In the genomic region with DNA sequence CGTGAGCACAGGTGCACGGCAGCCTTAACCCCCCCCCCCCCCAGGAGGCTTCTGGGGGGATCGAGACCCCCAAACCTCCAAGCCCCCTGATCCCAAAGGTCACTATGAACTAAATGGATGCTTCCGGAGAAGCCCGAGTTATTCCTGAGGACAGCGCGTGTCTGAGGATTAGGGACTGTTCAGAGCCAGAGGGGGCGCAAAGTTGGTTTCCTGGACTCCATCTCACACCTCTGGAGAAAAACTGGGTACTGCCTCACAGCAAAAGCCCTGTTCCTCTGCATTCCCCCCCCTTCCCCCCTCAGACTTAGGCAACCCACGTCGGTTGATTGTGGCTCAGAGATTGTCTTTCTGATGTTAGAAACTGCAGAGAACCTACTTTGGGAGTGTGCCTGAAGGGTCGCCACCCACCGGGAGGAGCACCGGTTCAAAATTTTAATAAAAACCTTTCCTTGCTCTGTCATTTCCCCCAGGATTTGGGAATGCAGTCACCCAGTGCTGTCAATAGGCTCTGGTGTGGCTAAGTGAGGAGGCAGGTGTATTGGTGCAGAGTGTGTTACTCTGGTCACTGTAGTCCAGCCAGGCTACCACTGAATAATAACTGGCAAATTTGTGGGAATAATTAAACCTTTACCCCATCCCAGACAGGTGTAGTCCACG, we compare ENCODE assay signal across 8 mouse cellular contexts. TPM values are rescaled to one million over a fixed set of nuclear protein-coding genes. Genes with fewer than 3 reads are reported as not detected.
DNase-seq lines count a peak whose midpoint lies in the region; ATAC-seq and TF ChIP-seq lines count a peak whose summit lies in the region.

No protein-coding gene starts in this region.

- no peaks in the 10 kb centered on the region for H3K79me2 ChIP-seq in myocyte (ENCODE audit: control insufficient read depth, insufficient read depth)

- no peaks in the 10 kb centered on the region for H3K9me3 ChIP-seq in lung, embryonic 16.5 days (ENCODE audit: control insufficient read depth, low read length)
- no peaks in the 10 kb centered on the region for H3K9me3 ChIP-seq in intestine, embryonic 15.5 days

- H3K36me3 ChIP-seq in lung, embryonic 16.5 days (ENCODE audit: control insufficient read depth, insufficient read depth, low read length) = no peaks in the 10 kb centered on the region
- H3K36me3 ChIP-seq in intestine, embryonic 15.5 days = no peaks in the 10 kb centered on the region
- no peaks in the 10 kb centered on the region for H3K36me3 ChIP-seq in myocyte (ENCODE audit: control insufficient read depth, insufficient read depth)

- H3K4me3 ChIP-seq in lung, embryonic 16.5 days (ENCODE audit: low read length) = peak overlapping the region; percentile 83
- peak overlapping the region; percentile 80 for H3K4me3 ChIP-seq in intestine, embryonic 15.5 days (replicated peaks)
- peak overlapping the region; percentile 39 for H3K4me3 ChIP-seq in myocyte

- peak overlapping the region; percentile 82 for H3K9ac ChIP-seq in lung, embryonic 16.5 days (ENCODE audit: low read length)
- H3K9ac ChIP-seq in intestine, embryonic 15.5 days = peak overlapping the region; percentile 87

- DNase-seq in CD4-positive, CD25-positive, alpha-beta regulatory T cell, adult 2 months (ENCODE audit: low read depth, low spot score) = peak; percentile 66
- no peak for DNase-seq in lung, adult 18-20 months
- DNase-seq in left cerebral cortex, postnatal 25 days (ENCODE audit: low spot score in 2 of 2) = no peak
- no peak for DNase-seq in right cerebral cortex, adult 18-20 months

- no peak for ATAC-seq in CD4-positive, CD25-positive, alpha-beta regulatory T cell, adult 4 months
- ATAC-seq in lung, embryonic 16.5 days (ENCODE audit: low read depth) = peak; percentile 24; the same call in 1 of the 2 replicates
- ATAC-seq in intestine, embryonic 15.5 days = peak; percentile 10

- H3K4me2 ChIP-seq in lung, embryonic 16.5 days (ENCODE audit: low read depth, low read length) = peak overlapping the region; percentile 99
- peak overlapping the region; percentile 93 for H3K4me2 ChIP-seq in intestine, embryonic 15.5 days (replicated peaks)
- peak overlapping the region; percentile 85 for H3K4me2 ChIP-seq in myocyte (ENCODE audit: low read depth)

- intact Hi-C loops in left cerebral cortex, postnatal 25 days (cut with DNase I) = loop anchor here (5.0 kb wide), 2 partner anchors 112 to 178 kb away; a partner anchor contains a TSS

- peaks cover 16% of the 10 kb centered on the region; the same call in 1 of the 2 replicates for H3K4me1 ChIP-seq in lung, embryonic 16.5 days (replicated peaks; ENCODE audit: control insufficient read depth, insufficient read depth, low read length)
- H3K4me1 ChIP-seq in intestine, embryonic 15.5 days (replicated peaks) = peaks cover 11% of the 10 kb centered on the region

- no peak for TF ChIP-seq POLR2A in myocyte (IDR thresholded peaks at IDR 0.05; ENCODE audit: insufficient read length, low read depth)

- H3ac ChIP-seq in myocyte (ENCODE audit: control insufficient read depth, insufficient read length) = peak overlapping the region; percentile 50

- peaks cover 4% of the 10 kb centered on the region; the same call in 1 of the 2 replicates for H3K27me3 ChIP-seq in lung, embryonic 16.5 days (ENCODE audit: control insufficient read depth, insufficient read depth, low read depth, low read length)
- H3K27me3 ChIP-seq in intestine, embryonic 15.5 days (replicated peaks) = no peaks in the 10 kb centered on the region
- no peaks in the 10 kb centered on the region for H3K27me3 ChIP-seq in myocyte (ENCODE audit: control insufficient read depth, insufficient read depth, insufficient read length)

- WGBS in lung, embryonic 16.5 days = 9% methylated on average over 13 of the region's 14 CpGs
- WGBS in intestine, embryonic 15.5 days = 10% methylated on average over 14 of the region's 14 CpGs

- H3K27ac ChIP-seq in lung, embryonic 16.5 days (ENCODE audit: low read length) = peak overlapping the region; percentile 76; the same call in 1 of the 2 replicates
- peak overlapping the region; percentile 92 for H3K27ac ChIP-seq in intestine, embryonic 15.5 days

TF ChIP-seq in myocyte, 11 proteins besides CTCF, POLR2A, EP300 and RAD21:
- TF ChIP-seq REST (IDR thresholded peaks at IDR 0.05; ENCODE audit: insufficient read depth, insufficient read length) (no peak), SRF (IDR thresholded peaks at IDR 0.05; ENCODE audit: control insufficient read depth, insufficient read length, low read depth) (no peak), CEBPB (IDR thresholded peaks at IDR 0.05; ENCODE audit: insufficient read depth, poor library complexity, severe bottlenecking) (no peak), MYOG (IDR thresholded peaks at IDR 0.05; ENCODE audit: control insufficient read depth in 1 of 3, insufficient read depth in 1 of 3, insufficient read length in 2 of 3, low read depth in 2 of 3) (peak in 1 of 3 experiments; percentile 3)

RNA-seq across cellular contexts. Expression of a gene that starts 0.8 kb away (rescaled TPM):
- 10 to 100 TPM; 16.7 to 21.0 TPM for polyA plus RNA-seq in CD4-positive, CD25-positive, alpha-beta regulatory T cell, adult 4 months (2017; shearing (Covaris generic))
- polyA plus RNA-seq in lung, embryonic 16.5 days (2015; fragmentation: Nextera tagmentation; extraction: Ambion mirVana) = 3.8 and 4.0 TPM in 2 replicates
- 15.4 and 16.6 TPM in 2 replicates for polyA plus RNA-seq in intestine, embryonic 15.5 days (2015; fragmentation: Nextera tagmentation; extraction: Ambion mirVana)
- 4.3 TPM for polyA plus RNA-seq in myocyte (2012; fragmentation: generic; extraction: Trizol)
- 10 to 100 TPM in 1 of 2 experiments, 1 to 10 TPM in 1; 8.7 to 17.3 TPM for total RNA-seq in left cerebral cortex, postnatal 25 days (2021)

RNA-seq across cellular contexts. Expression of a gene that starts 1.0 kb away (rescaled TPM):
- 1 to 10 TPM; 4.5 to 7.1 TPM for polyA plus RNA-seq in CD4-positive, CD25-positive, alpha-beta regulatory T cell, adult 4 months (2017; shearing (Covaris generic))
- polyA plus RNA-seq in lung, embryonic 16.5 days (2015; fragmentation: Nextera tagmentation; extraction: Ambion mirVana) = 4.0 and 4.7 TPM in 2 replicates
- 3.3 and 3.6 TPM in 2 replicates for polyA plus RNA-seq in intestine, embryonic 15.5 days (2015; fragmentation: Nextera tagmentation; extraction: Ambion mirVana)
- 2.4 TPM for polyA plus RNA-seq in myocyte (2012; fragmentation: generic; extraction: Trizol)
- total RNA-seq in left cerebral cortex, postnatal 25 days (2021) = 10 to 100 TPM in 1 of 2 experiments, 1 to 10 TPM in 1; 9.6 to 11.1 TPM

RNA-seq across cellular contexts. Expression of a gene that starts 48.5 kb away (rescaled TPM):
- polyA plus RNA-seq in CD4-positive, CD25-positive, alpha-beta regulatory T cell, adult 4 months (2017; shearing (Covaris generic)) = 10 to 100 TPM; 40.0 to 48.4 TPM
- 40.4 and 44.0 TPM in 2 replicates for polyA plus RNA-seq in lung, embryonic 16.5 days (2015; fragmentation: Nextera tagmentation; extraction: Ambion mirVana)
- 38.4 and 38.9 TPM in 2 replicates for polyA plus RNA-seq in intestine, embryonic 15.5 days (2015; fragmentation: Nextera tagmentation; extraction: Ambion mirVana)
- polyA plus RNA-seq in myocyte (2012; fragmentation: generic; extraction: Trizol) = 31.5 TPM
- 10 to 100 TPM; 48.3 to 55.4 TPM for total RNA-seq in left cerebral cortex, postnatal 25 days (2021)
